ENCODE assay signal across 9 mouse cellular contexts in genomic region chr4:139233146-139233495, GRCm38 (mm10). TPM values are rescaled to one million over a fixed set of nuclear protein-coding genes. Genes with fewer than 3 reads are reported as not detected.
DNase-seq lines count a peak whose midpoint lies in the region; ATAC-seq and TF ChIP-seq lines count a peak whose summit lies in the region.
"Had no signal": no experiment of that assay in that cellular context is flagged by ENCODE, and none has a peak within 500 bp of the region (broad histone marks: within the 10 kb centered on the region; RNA-seq: fewer than 3 reads in every experiment).

No protein-coding gene starts in this region.

- DNase-seq in heart, adult 2 months, result peak in 1 of 2 experiments; percentile 64
- DNase-seq in heart, adult 8-10 months (ENCODE audit: low spot score), result no peak
- no peak for DNase-seq in lung, postnatal 0 days (ENCODE audit: low spot score)
- DNase-seq in lung, postnatal 10 days, result no peak
- DNase-seq in naive thymus-derived CD4-positive, alpha-beta T cell, adult 2 months (ENCODE audit: low read depth), result peak; percentile 26
- no peak for DNase-seq in left cerebral cortex, adult 18-20 months (ENCODE audit: low spot score in 2 of 2)
- no peak for DNase-seq in cerebellum, adult 8-10 months

- no peak overlapping the region for H3K4me2 ChIP-seq in lung, postnatal 0 days (replicated peaks; ENCODE audit: low read depth, low read length)
- no peak overlapping the region for H3K4me2 ChIP-seq in heart, embryonic 13.5 days
- H3K4me2 ChIP-seq: forebrain, embryonic 12.5 days had no signal

- no peak; the same call in none of the 2 replicates for TF ChIP-seq CTCF in heart, adult 2 months (IDR thresholded peaks at IDR 0.05)
- no peak for TF ChIP-seq CTCF in lung, postnatal 0 days (IDR thresholded peaks at IDR 0.05)

- intact Hi-C loops in heart, adult 2 months (cut with DNase I), result loop anchor here (2.0 to 5.0 kb wide), 2 partner anchors 38 to 146 kb away; no protein-coding TSS in a partner anchor

- no peak for TF ChIP-seq POLR2A in heart, adult 2 months (IDR thresholded peaks at IDR 0.05; ENCODE audit: insufficient read depth, low read depth, low read length)

- no peaks in the 10 kb centered on the region for H3K9me3 ChIP-seq in lung, postnatal 0 days (ENCODE audit: low read length)
- no peaks in the 10 kb centered on the region for H3K9me3 ChIP-seq in heart, embryonic 13.5 days
- H3K9me3 ChIP-seq: forebrain, embryonic 12.5 days had no signal

- peaks cover 16% of the 10 kb centered on the region for H3K36me3 ChIP-seq in heart, adult 2 months (ENCODE audit: control insufficient read depth, insufficient read depth, low read length)
- H3K36me3 ChIP-seq in lung, postnatal 0 days (ENCODE audit: insufficient read depth, low read length), result no peaks in the 10 kb centered on the region
- peaks cover 4% of the 10 kb centered on the region; the same call in 1 of the 2 replicates for H3K36me3 ChIP-seq in heart, embryonic 13.5 days
- H3K36me3 ChIP-seq: forebrain, embryonic 12.5 days had no signal

- peaks cover 17% of the 10 kb centered on the region for H3K79me2 ChIP-seq in heart, adult 2 months (replicated peaks; ENCODE audit: control insufficient read depth, insufficient read depth, low read length)

- TF ChIP-seq EP300 in heart, adult 2 months (IDR thresholded peaks at IDR 0.05; ENCODE audit: insufficient read depth, low read depth, low read length), result 0 out of 2 replicates have a peak, but pooled peaks have one; percentile 57
- TF ChIP-seq EP300 in lung, postnatal 0 days (IDR thresholded peaks at IDR 0.05), result no peak

- 0 out of 2 replicates have a peak overlapping the region, but pooled peaks have one; percentile 12 for H3K9ac ChIP-seq in heart, adult 2 months (ENCODE audit: low read depth, low read length)
- H3K9ac ChIP-seq in lung, postnatal 0 days (replicated peaks; ENCODE audit: low read depth), result no peak overlapping the region
- H3K9ac ChIP-seq in heart, embryonic 13.5 days, result peak overlapping the region; percentile 44
- H3K9ac ChIP-seq: forebrain, embryonic 12.5 days had no signal

- H3K4me3 ChIP-seq in heart, adult 2 months, result no peak overlapping the region
- H3K4me3 ChIP-seq in lung, postnatal 0 days (ENCODE audit: low read depth, low read length), result no peak overlapping the region
- H3K4me3 ChIP-seq in heart, embryonic 13.5 days, result no peak overlapping the region
- H3K4me3 ChIP-seq: forebrain, embryonic 12.5 days had no signal

- H3K4me1 ChIP-seq in heart, adult 2 months (ENCODE audit: control insufficient read depth, insufficient read depth, low read length), result peaks cover 49% of the 10 kb centered on the region
- H3K4me1 ChIP-seq in lung, postnatal 0 days (ENCODE audit: insufficient read depth, low read depth, low read length), result peaks cover 20% of the 10 kb centered on the region; the same call in 1 of the 2 replicates
- peaks cover 89% of the 10 kb centered on the region for H3K4me1 ChIP-seq in heart, embryonic 13.5 days

- 47% methylated on average over 7 of the region's 7 CpGs for WGBS in heart, adult 2 months
- WGBS in lung, postnatal 0 days, result 79% methylated on average over 7 of the region's 7 CpGs
- WGBS in heart, embryonic 13.5 days, result 62% methylated on average over 7 of the region's 7 CpGs

- H3K27ac ChIP-seq in heart, adult 2 months, result peak overlapping the region; percentile 62
- peak overlapping the region; percentile 28 for H3K27ac ChIP-seq in lung, postnatal 0 days (ENCODE audit: low read length)
- H3K27ac ChIP-seq in heart, embryonic 13.5 days (replicated peaks), result peak overlapping the region; percentile 51
- H3K27ac ChIP-seq: forebrain, embryonic 12.5 days had no signal

- ATAC-seq in lung, postnatal 0 days, result no peak
- no peak for ATAC-seq in heart, embryonic 13.5 days (ENCODE audit: extremely low read depth, insufficient number of reproducible peaks, low FRiP score, low TSS enrichment)

- no peaks in the 10 kb centered on the region for H3K27me3 ChIP-seq in heart, adult 2 months (ENCODE audit: control insufficient read depth, insufficient read depth, low read length)
- H3K27me3 ChIP-seq in lung, postnatal 0 days (replicated peaks; ENCODE audit: insufficient read depth, low read length), result no peaks in the 10 kb centered on the region
- H3K27me3 ChIP-seq in heart, embryonic 13.5 days (replicated peaks), result no peaks in the 10 kb centered on the region
- H3K27me3 ChIP-seq: forebrain, embryonic 12.5 days had no signal

RNA-seq across cellular contexts. Expression of gene Capzb, which starts 40.4 kb away (rescaled TPM):
- total RNA-seq in heart, adult 2 months (2021), result 100 to 1,000 TPM; 342 to 392 TPM
- polyA plus RNA-seq in heart, adult 2 months (2012; rRNA removed), result 160 and 191 TPM in 2 replicates
- 100 to 1,000 TPM; 354 to 406 (median 379) TPM for total RNA-seq in heart, adult 8-10 months (2022)
- 401 and 408 TPM in 2 replicates for polyA plus RNA-seq in lung, postnatal 0 days (2015; fragmentation: Nextera tagmentation; extraction: Ambion mirVana)
- polyA plus RNA-seq in heart, embryonic 13.5 days (2015; fragmentation: Nextera tagmentation; extraction: Ambion mirVana), result 376 and 386 TPM in 2 replicates
- 100 to 1,000 TPM; 302 to 316 TPM for total RNA-seq in left cerebral cortex, adult 18-20 months (2021)
